Mouse (Mus musculus): Measurements from ENCODE around the gene Ccdc28b.

- TF ChIP-seq CTCF (conservative IDR thresholded peaks at IDR 0.05; ENCODE audit: low read length) (no peak), POU5F1 (IDR thresholded peaks at IDR 0.05; ENCODE audit: borderline replicate concordance, low read length) (no peak), NANOG (IDR thresholded peaks at IDR 0.05; ENCODE audit: borderline replicate concordance, low read length) (no peak)
Measured at GRCm38 (mm10) chr4:129640638-129641467, 17.1 kb upstream of the Ccdc28b start, which contains the start of gene Txlna.
